Mouse (Mus musculus) MEL (cell line): ENCODE data around the gene Gm17655. TPM values are rescaled to one million over a fixed set of nuclear protein-coding genes. Genes with fewer than 3 reads are reported as not detected.

Experiments
- DNase-seq: peaks from one replicate; pipeline ENCODE4 v3.0.0; 2011; ENCODE audit warnings: low read depth, low spot score
- H3K27ac ChIP-seq: 2 replicates; pipeline ENCODE4 v1.5.1; 2012; ENCODE audit warnings: low read depth, mild to moderate bottlenecking, control low read depth, low read length, moderate library complexity; ENCODE audit not compliant: control insufficient read depth
- H3K27me3 ChIP-seq, 2 experiments: fragments of 150-350 bp in 1 of 2; sonication (generic) in 1 of 2; 2 replicates each; pipeline ENCODE4 v1.6.1; 2012; ENCODE audit warnings: low read length in 2 of 2, mild to moderate bottlenecking in 2 of 2, improper control_type of control experiment in 1 of 2, moderate library complexity in 1 of 2; ENCODE audit not compliant: insufficient read depth in 2 of 2, control insufficient read depth in 1 of 2
- H3K36me3 ChIP-seq, 2 experiments: 2 replicates each; pipeline ENCODE4 v1.6.1; 2012 to 2014; ENCODE audit warnings: low read length in 2 of 2, improper control_type of control experiment in 1 of 2, inconsistent platforms in 1 of 2, mild to moderate bottlenecking in 1 of 2; ENCODE audit not compliant: insufficient read depth in 2 of 2, control insufficient read depth in 1 of 2
- H3K4me1 ChIP-seq, 2 experiments: fragments of 150-350 bp in 1 of 2; sonication (generic) in 1 of 2; 2 replicates each; pipeline ENCODE4 v1.6.1; 2012; ENCODE audit warnings: low read length in 2 of 2, improper control_type of control experiment in 1 of 2, mild to moderate bottlenecking in 1 of 2; ENCODE audit not compliant: insufficient read depth in 2 of 2, control insufficient read depth in 1 of 2
- H3K4me3 ChIP-seq, 2 experiments: fragments of 150-350 bp in 1 of 2; sonication (generic) in 1 of 2; 2 replicates each; pipeline ENCODE4 v1.5.1; 2012; ENCODE audit warnings: low read depth in 2 of 2, low read length in 2 of 2, mild to moderate bottlenecking in 2 of 2, moderate library complexity in 2 of 2, control low read depth in 1 of 2, improper control_type of control experiment in 1 of 2; ENCODE audit not compliant: control insufficient read depth in 1 of 2, insufficient read depth in 1 of 2
- H3K79me2 ChIP-seq: 2 replicates; pipeline ENCODE4 v1.6.1; 2012; ENCODE audit warnings: mild to moderate bottlenecking, low read length, moderate library complexity; ENCODE audit not compliant: control insufficient read depth, poor library complexity, insufficient read depth
- H3K9ac ChIP-seq: 2 replicates; pipeline ENCODE4 v1.6.1; 2012; ENCODE audit warnings: low read depth, mild to moderate bottlenecking, control low read depth, low read length, moderate library complexity; ENCODE audit not compliant: control insufficient read depth, poor library complexity, severe bottlenecking
- H3K9me3 ChIP-seq: fragments of 150-350 bp; sonication (generic); replicated peaks from 2 replicates; pipeline ENCODE4 v1.6.1; 2012; ENCODE audit warnings: mild to moderate bottlenecking, low read length, improper control_type of control experiment, moderate library complexity; ENCODE audit not compliant: insufficient read depth
- BHLHE40 ChIP-seq: IDR thresholded peaks from 2 replicates; pipeline ENCODE4 v1.6.1; 2012; ENCODE audit warnings: low read depth, mild to moderate bottlenecking, inconsistent platforms, low read length, improper control_type of control experiment, borderline replicate concordance
- CHD1 ChIP-seq: IDR thresholded peaks from 2 replicates; pipeline ENCODE4 v1.6.1; 2012; ENCODE audit warnings: low read depth, mild to moderate bottlenecking, inconsistent platforms, low read length, improper control_type of control experiment
- E2F4 ChIP-seq: IDR thresholded peaks from 2 replicates; pipeline ENCODE4 v1.6.1; 2011; ENCODE audit warnings: low read depth, low read length, improper control_type of control experiment, borderline replicate concordance
- ELF1 ChIP-seq: IDR thresholded peaks from 2 replicates; pipeline ENCODE4 v1.6.1; 2014; ENCODE audit warnings: low read depth, mild to moderate bottlenecking, inconsistent platforms, low read length, improper control_type of control experiment, moderate library complexity
- EP300 ChIP-seq, 2 experiments: IDR thresholded peaks; 2 replicates each; pipeline ENCODE4 v1.6.1; 2011; ENCODE audit warnings: improper control_type of control experiment in 2 of 2, low read length in 2 of 2, low read depth in 1 of 2, mild to moderate bottlenecking in 1 of 2
- ETS1 ChIP-seq: IDR thresholded peaks from 2 replicates; pipeline ENCODE4 v1.6.1; 2012; ENCODE audit warnings: low read depth, mild to moderate bottlenecking, inconsistent platforms, low read length, improper control_type of control experiment, moderate library complexity
- GABPA ChIP-seq: IDR thresholded peaks from 2 replicates; pipeline ENCODE4 v1.6.1; 2012; ENCODE audit warnings: low read depth, mild to moderate bottlenecking, inconsistent platforms, low read length, improper control_type of control experiment, moderate library complexity
- GATA1 ChIP-seq: IDR thresholded peaks from 2 replicates; pipeline ENCODE4 v1.6.1; 2011; ENCODE audit warnings: low read depth, low read length, improper control_type of control experiment
- HCFC1 ChIP-seq: IDR thresholded peaks from 2 replicates; pipeline ENCODE4 v1.6.1; 2012; ENCODE audit warnings: low read depth, mild to moderate bottlenecking, inconsistent platforms, low read length, improper control_type of control experiment, moderate library complexity
- JUND ChIP-seq: IDR thresholded peaks from 2 replicates; pipeline ENCODE4 v1.6.1; 2011; ENCODE audit warnings: low read depth, mild to moderate bottlenecking, improper control_type of control experiment, low read length
- KAT2A ChIP-seq: conservative IDR thresholded peaks from 2 replicates; pipeline ENCODE4 v1.6.1; 2012; ENCODE audit warnings: low read depth, low read length, improper control_type of control experiment, inconsistent platforms
- MAFK ChIP-seq: IDR thresholded peaks from 2 replicates; pipeline ENCODE4 v1.6.1; 2011; ENCODE audit warnings: low read depth, mild to moderate bottlenecking, low read length, improper control_type of control experiment, borderline replicate concordance
- MAX ChIP-seq: IDR thresholded peaks from 2 replicates; pipeline ENCODE4 v1.6.1; 2011; ENCODE audit warnings: low read length, improper control_type of control experiment
- MAZ ChIP-seq: IDR thresholded peaks from 2 replicates; pipeline ENCODE4 v1.6.1; 2012; ENCODE audit warnings: low read depth, mild to moderate bottlenecking, inconsistent platforms, low read length, improper control_type of control experiment
- MXI1 ChIP-seq: IDR thresholded peaks from 2 replicates; pipeline ENCODE4 v1.6.1; 2011; ENCODE audit warnings: mild to moderate bottlenecking, low read depth, low read length, improper control_type of control experiment
- MYC ChIP-seq: IDR thresholded peaks from 2 replicates; pipeline ENCODE4 v1.6.1; 2011; ENCODE audit warnings: low read depth, mild to moderate bottlenecking, low read length, improper control_type of control experiment, moderate library complexity
- NELFE ChIP-seq: IDR thresholded peaks from 2 replicates; pipeline ENCODE4 v1.6.1; 2011; ENCODE audit warnings: low read depth, low read length, improper control_type of control experiment
- NRF1 ChIP-seq: IDR thresholded peaks from 2 replicates; pipeline ENCODE4 v1.6.1; 2014; ENCODE audit warnings: low read depth, mild to moderate bottlenecking, inconsistent platforms, low read length, improper control_type of control experiment, moderate library complexity; ENCODE audit not compliant: poor library complexity, insufficient read depth, severe bottlenecking
- POLR2AphosphoS2 ChIP-seq: IDR thresholded peaks from 2 replicates; pipeline ENCODE4 v1.6.1; 2011; ENCODE audit warnings: low read length, improper control_type of control experiment
- POLR2AphosphoS5 ChIP-seq: IDR thresholded peaks from 2 replicates; pipeline ENCODE4 v1.6.1; 2012; ENCODE audit warnings: low read depth, borderline replicate concordance, mild to moderate bottlenecking, inconsistent platforms, low read length, moderate library complexity, mixed read lengths
- RAD21 ChIP-seq: IDR thresholded peaks from 2 replicates; pipeline ENCODE4 v1.6.1; 2011; ENCODE audit warnings: mild to moderate bottlenecking, low read depth, low read length, improper control_type of control experiment
- RCOR1 ChIP-seq: IDR thresholded peaks from 2 replicates; pipeline ENCODE4 v1.6.1; 2012; ENCODE audit warnings: low read depth, mild to moderate bottlenecking, inconsistent platforms, low read length, improper control_type of control experiment
- SIN3A ChIP-seq: IDR thresholded peaks from 2 replicates; pipeline ENCODE4 v1.6.1; 2012; ENCODE audit warnings: low read length, improper control_type of control experiment, inconsistent platforms
- SMC3 ChIP-seq: IDR thresholded peaks from 2 replicates; pipeline ENCODE4 v1.6.1; 2011; ENCODE audit warnings: low read depth, low read length, improper control_type of control experiment
- TBP ChIP-seq: IDR thresholded peaks from 2 replicates; pipeline ENCODE4 v1.8.0; 2011; ENCODE audit warnings: low read depth, low read length, improper control_type of control experiment
- TCF12 ChIP-seq: IDR thresholded peaks from 2 replicates; pipeline ENCODE4 v1.6.1; 2014; ENCODE audit warnings: low read depth, mild to moderate bottlenecking, inconsistent platforms, low read length, improper control_type of control experiment, moderate library complexity
- USF2 ChIP-seq, 2 experiments: IDR thresholded peaks; 2 replicates each; pipeline ENCODE4 v1.6.1; 2011 to 2012; ENCODE audit warnings: improper control_type of control experiment in 2 of 2, low read length in 2 of 2, borderline replicate concordance in 1 of 2, inconsistent platforms in 1 of 2, low read depth in 1 of 2, mild to moderate bottlenecking in 1 of 2; ENCODE audit not compliant: insufficient read depth in 1 of 2
- ZC3H11A ChIP-seq: IDR thresholded peaks from 2 replicates; pipeline ENCODE4 v1.6.1; 2012; ENCODE audit warnings: low read depth, mild to moderate bottlenecking, inconsistent platforms, low read length, improper control_type of control experiment
- ZKSCAN1 ChIP-seq: IDR thresholded peaks from 2 replicates; pipeline ENCODE4 v1.6.1; 2012; ENCODE audit warnings: low read depth, mild to moderate bottlenecking, inconsistent platforms, low read length, improper control_type of control experiment, moderate library complexity
- ZMIZ1 ChIP-seq: IDR thresholded peaks from 2 replicates; pipeline ENCODE4 v1.6.1; 2012; ENCODE audit warnings: low read depth, mild to moderate bottlenecking, inconsistent platforms, low read length, improper control_type of control experiment, moderate library complexity
- polyA plus RNA-seq, 2 experiments: library from polyadenylated mRNA; stranded (reverse) in 1 of 2; unstranded in 1 of 2; fragments of >175 nt in 1 of 2; fragments of >200 nt in 1 of 2; gene quantifications; 2 replicates each; pipeline versions ENCODE4 v1.2.1 to v1.2.4; 2012; ENCODE audit warnings: low replicate concordance in 2 of 2, low read depth in 1 of 2; ENCODE audit not compliant: insufficient read length in 2 of 2, insufficient read depth in 1 of 2, missing spikeins in 1 of 2
- total RNA-seq: library from RNA; depleted of rRNA; stranded (reverse); fragments of 300-350 nt; gene quantifications from 2 replicates; pipeline ENCODE4 v1.2.3, GENCODE M21; 2012

The Gm17655 gene
- total and polyA plus RNA-seq, 3 experiments, result 2.2 to 259 (median 2.9) TPM

DNA sequence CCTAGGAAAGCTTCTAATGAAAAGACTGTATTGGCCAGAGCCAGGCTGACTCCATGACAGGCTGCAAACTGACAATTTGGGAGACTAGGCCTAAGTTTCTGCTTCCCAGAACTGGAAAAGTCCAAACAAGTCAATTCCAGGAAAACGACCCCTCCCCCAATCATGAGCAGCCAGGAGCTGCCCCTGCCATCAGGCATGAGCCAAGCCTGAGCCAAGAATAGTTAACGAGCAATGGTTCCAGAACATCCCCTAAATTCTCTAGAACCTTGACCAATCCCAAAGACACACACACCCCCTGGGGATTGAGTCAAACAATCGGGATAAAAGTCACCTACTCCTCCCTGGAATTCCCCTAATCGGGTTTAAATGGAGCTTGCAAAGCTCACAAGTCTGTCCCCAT is 10.6 kb upstream of the Gm17655 start:
- no peak overlapping the region for H3K27ac ChIP-seq
- H3K9ac ChIP-seq, result no peak overlapping the region
- DNase-seq, result no peak
- peaks cover 0 to 8% of the 10 kb centered on the region in 2 experiments; a peak in 2 of 4 replicates for H3K36me3 ChIP-seq
- no peaks in the 10 kb centered on the region for H3K79me2 ChIP-seq
- no peaks in the 10 kb centered on the region for H3K4me1 ChIP-seq
- no peaks in the 10 kb centered on the region for H3K27me3 ChIP-seq
- TF ChIP-seq CHD1, result no peak
- TF ChIP-seq MYC, result no peak
- no peak for TF ChIP-seq EP300 (IDR thresholded peaks at IDR 0.05; ENCODE audit: low read depth in 1 of 2, low read length in 2 of 2)
- no peak for TF ChIP-seq TBP
- TF ChIP-seq BHLHE40, result no peak
- no peak for TF ChIP-seq MXI1
- H3K9me3 ChIP-seq, result no peaks in the 10 kb centered on the region
- no peak overlapping the region for H3K4me3 ChIP-seq

DNA sequence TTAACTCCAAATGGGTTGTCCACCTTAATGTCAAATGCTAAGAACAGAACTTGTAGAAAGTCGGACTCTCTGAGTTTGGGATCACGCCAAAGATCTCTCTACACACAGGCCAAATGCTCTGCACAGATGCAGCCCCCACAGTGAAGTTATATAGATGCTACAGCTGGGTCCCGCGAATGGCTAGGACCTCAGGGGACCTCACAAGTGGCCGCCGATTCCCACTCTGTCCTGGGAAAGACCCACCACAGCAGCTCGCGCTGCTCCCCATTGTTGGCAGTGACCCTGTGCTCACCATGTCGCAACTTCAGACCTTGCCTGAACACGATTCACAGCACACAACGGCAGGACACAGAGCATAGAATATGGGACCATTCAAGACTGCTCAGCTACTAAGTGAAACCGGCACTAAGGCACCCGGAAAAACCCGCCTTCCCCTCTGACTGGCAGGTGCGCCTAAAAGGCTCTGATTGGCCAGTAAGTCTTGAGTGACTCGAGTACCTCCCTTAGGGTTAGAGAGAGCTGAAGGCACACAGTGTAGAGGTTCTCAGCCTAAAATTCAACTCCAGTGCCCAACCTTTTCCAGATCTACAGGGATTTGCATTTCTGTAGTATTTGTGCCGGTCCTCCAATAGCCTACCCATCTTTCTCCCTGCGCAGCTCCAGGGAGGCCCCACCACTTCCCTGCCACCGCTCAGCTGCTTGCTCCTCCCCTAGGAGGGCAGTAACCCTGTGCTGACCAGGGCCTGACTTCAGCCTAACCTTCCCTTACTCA is 14.5 kb downstream of the Gm17655 start:
- Histone ChIP-seq H3K9me3 (no peaks in the 10 kb centered on the region), H3K27ac (peak overlapping the region; percentile 87), H3K79me2 (no peaks in the 10 kb centered on the region; the same call in 1 of the 2 replicates), H3K4me3 (peak overlapping the region; percentile 77 to 84), H3K4me1 (no peaks in the 10 kb centered on the region), H3K27me3 (no peaks in the 10 kb centered on the region), H3K9ac (peak overlapping the region; percentile 78), H3K36me3 (no peaks in the 10 kb centered on the region)
- DNase-seq, result peak; percentile 95
- peak; percentile 62; the same call in 1 of the 2 replicates for TF ChIP-seq ZMIZ1
- TF ChIP-seq E2F4, result no peak
- no peak for TF ChIP-seq ETS1
- no peak for TF ChIP-seq MAZ
- TF ChIP-seq NRF1, result peak; percentile 32; the same call in 1 of the 2 replicates
- no peak for TF ChIP-seq ZC3H11A
- no peak for TF ChIP-seq KAT2A
- TF ChIP-seq USF2 (IDR thresholded peaks at IDR 0.05; ENCODE audit: borderline replicate concordance in 1 of 2, insufficient read depth in 1 of 2, low read depth in 1 of 2, low read length in 2 of 2), result no peak
- no peak for TF ChIP-seq ZKSCAN1
- TF ChIP-seq TCF12, result no peak
- TF ChIP-seq HCFC1, result peak; percentile 66
- TF ChIP-seq SIN3A, result peak; percentile 59
- TF ChIP-seq GABPA, result no peak
- TF ChIP-seq TBP, result peak; percentile 59; the same call in 1 of the 2 replicates
- TF ChIP-seq NELFE, result peak; percentile 64; the same call in 1 of the 2 replicates
- peak; percentile 54; the same call in 1 of the 2 replicates for TF ChIP-seq POLR2AphosphoS2
- TF ChIP-seq GATA1, result no peak
- TF ChIP-seq SMC3, result no peak
- no peak for TF ChIP-seq RCOR1
- TF ChIP-seq RAD21, result no peak
- TF ChIP-seq MAFK, result no peak
- no peak for TF ChIP-seq JUND
- TF ChIP-seq MXI1, result 0 out of 2 replicates have a peak, but pooled peaks have one; percentile 33
- TF ChIP-seq MYC, result no peak
- TF ChIP-seq ELF1, result peak; percentile 80
- TF ChIP-seq BHLHE40, result no peak
- TF ChIP-seq MAX, result no peak
- no peak for TF ChIP-seq POLR2AphosphoS5
